Mouse (Mus musculus): ENCODE measurements around the gene Csnk2a2. TPM values are rescaled to one million over a fixed set of nuclear protein-coding genes. Genes with fewer than 3 reads are reported as not detected.

Gene Csnk2a2
- polyA plus RNA-seq, 1 experiment from 2014 or later = 11.2 TPM

GRCm38 (mm10) chr8:95437341-95437992 is 52.4 kb downstream of the Csnk2a2 start:
- no peak for DNase-seq (ENCODE audit: low spot score)
- Histone ChIP-seq H3K27ac (no peak overlapping the region), H3K4me3 (replicated peaks; ENCODE audit: low read depth, low read length) (no peak overlapping the region), H3K36me3 (ENCODE audit: insufficient read depth, low read length) (no peaks in the 10 kb centered on the region), H3K4me1 (replicated peaks; ENCODE audit: insufficient read depth, low read length) (peaks cover 14% of the 10 kb centered on the region), H3K27me3 (ENCODE audit: insufficient read depth, low read length) (no peaks in the 10 kb centered on the region), H3K9me3 (replicated peaks; ENCODE audit: low read length) (no peaks in the 10 kb centered on the region), H3K9ac (ENCODE audit: low read depth, low read length) (no peak overlapping the region), H3K4me2 (ENCODE audit: low read length) (no peak overlapping the region)
- 60% methylated on average over 5 of the region's 5 CpGs for WGBS
- no peak for TF ChIP-seq CTCF (IDR thresholded peaks at IDR 0.05; ENCODE audit: low read depth)
- ATAC-seq (replicated peaks; ENCODE audit: low FRiP score, low read depth) = no peak

GRCm38 (mm10) chr8:95435930-95436329 is 53.9 kb downstream of the Csnk2a2 start:
- Histone ChIP-seq H3K27ac (no peak overlapping the region), H3K4me3 (replicated peaks; ENCODE audit: low read depth, low read length) (no peak overlapping the region), H3K9ac (ENCODE audit: low read depth, low read length) (no peak overlapping the region), H3K4me2 (ENCODE audit: low read length) (no peak overlapping the region), H3K27me3 (ENCODE audit: insufficient read depth, low read length) (no peaks in the 10 kb centered on the region), H3K4me1 (replicated peaks; ENCODE audit: insufficient read depth, low read length) (peaks cover 14% of the 10 kb centered on the region), H3K36me3 (ENCODE audit: insufficient read depth, low read length) (no peaks in the 10 kb centered on the region), H3K9me3 (replicated peaks; ENCODE audit: low read length) (no peaks in the 10 kb centered on the region)
- 87% methylated on average over 3 of the region's 3 CpGs for WGBS
- ATAC-seq (replicated peaks; ENCODE audit: low FRiP score, low read depth) = no peak
- DNase-seq (ENCODE audit: low spot score) = no peak
- peak; percentile 45; the same call in 1 of the 2 replicates for TF ChIP-seq CTCF (IDR thresholded peaks at IDR 0.05; ENCODE audit: low read depth)

- no peak overlapping the region for H3K4me2 ChIP-seq (ENCODE audit: low read length)
Observed at GRCm38 (mm10) chr8:95435471-95435870, 54.4 kb downstream of the Csnk2a2 start.

GRCm38 (mm10) chr8:95434686-95435439 is 55.0 kb downstream of the Csnk2a2 start, which contains the start of gene Cfap20:
Cfap20 (minus strand) TSS chr8:95434869.
- under 1% methylated on average over 51 of the region's 51 CpGs for WGBS
- TF ChIP-seq CTCF (IDR thresholded peaks at IDR 0.05; ENCODE audit: low read depth) = no peak

More at GRCm38 (mm10) chr8:95435471-95435870, 54.4 kb downstream of the Csnk2a2 start:
- no peaks in the 10 kb centered on the region for H3K36me3 ChIP-seq (ENCODE audit: insufficient read depth, low read length)
- H3K27me3 ChIP-seq (ENCODE audit: insufficient read depth, low read length) = no peaks in the 10 kb centered on the region
- no peaks in the 10 kb centered on the region for H3K9me3 ChIP-seq (replicated peaks; ENCODE audit: low read length)
- no peak overlapping the region for H3K27ac ChIP-seq
- WGBS = 90% methylated on average over 9 of the region's 9 CpGs
- H3K4me3 ChIP-seq (replicated peaks; ENCODE audit: low read depth, low read length) = no peak overlapping the region
- no peak for DNase-seq (ENCODE audit: low spot score)
- TF ChIP-seq CTCF (IDR thresholded peaks at IDR 0.05; ENCODE audit: low read depth) = no peak
- peaks cover 14% of the 10 kb centered on the region for H3K4me1 ChIP-seq (replicated peaks; ENCODE audit: insufficient read depth, low read length)
- H3K9ac ChIP-seq (ENCODE audit: low read depth, low read length) = no peak overlapping the region
- ATAC-seq (replicated peaks; ENCODE audit: low FRiP score, low read depth) = no peak

GRCm38 (mm10) chr8:95434233-95434632 is 55.6 kb downstream of the Csnk2a2 start:
- TF ChIP-seq CTCF (IDR thresholded peaks at IDR 0.05; ENCODE audit: low read depth) = no peak
- H3K4me2 ChIP-seq (ENCODE audit: low read length) = peak overlapping the region; percentile 72
- no peaks in the 10 kb centered on the region for H3K36me3 ChIP-seq (ENCODE audit: insufficient read depth, low read length)
- H3K27ac ChIP-seq = peak overlapping the region; percentile 85
- peak overlapping the region; percentile 71 for H3K4me3 ChIP-seq (replicated peaks; ENCODE audit: low read depth, low read length)
- peaks cover 24% of the 10 kb centered on the region for H3K4me1 ChIP-seq (replicated peaks; ENCODE audit: insufficient read depth, low read length)
- no peaks in the 10 kb centered on the region for H3K9me3 ChIP-seq (replicated peaks; ENCODE audit: low read length)
- no peaks in the 10 kb centered on the region for H3K27me3 ChIP-seq (ENCODE audit: insufficient read depth, low read length)
- DNase-seq (ENCODE audit: low spot score) (peak; percentile 47), ATAC-seq (replicated peaks; ENCODE audit: low FRiP score, low read depth) (peak; percentile 47)
- H3K9ac ChIP-seq (ENCODE audit: low read depth, low read length) = peak overlapping the region; percentile 82
- 1% methylated on average over 25 of the region's 25 CpGs for WGBS

More at GRCm38 (mm10) chr8:95434686-95435439, 55.0 kb downstream of the Csnk2a2 start, which contains the start of gene Cfap20:
- Histone ChIP-seq H3K4me1 (replicated peaks; ENCODE audit: insufficient read depth, low read length) (peaks cover 17% of the 10 kb centered on the region), H3K36me3 (ENCODE audit: insufficient read depth, low read length) (no peaks in the 10 kb centered on the region), H3K9me3 (replicated peaks; ENCODE audit: low read length) (no peaks in the 10 kb centered on the region), H3K4me2 (ENCODE audit: low read length) (peak within 1 kb of the TSS; percentile 72), H3K4me3 (replicated peaks; ENCODE audit: low read depth, low read length) (peak within 1 kb of the TSS; percentile 71), H3K9ac (ENCODE audit: low read depth, low read length) (peak within 1 kb of the TSS; percentile 82), H3K27me3 (ENCODE audit: insufficient read depth, low read length) (no peaks in the 10 kb centered on the region), H3K27ac (peak within 1 kb of the TSS; percentile 85)
- DNase-seq (ENCODE audit: low spot score) (peak; percentile 99), ATAC-seq (replicated peaks; ENCODE audit: low FRiP score, low read depth) (peak; percentile 98)

- peak overlapping the region; percentile 72 for H3K4me2 ChIP-seq (ENCODE audit: low read length)
- H3K9ac ChIP-seq (ENCODE audit: low read depth, low read length) = peak overlapping the region; percentile 82; the same call in 1 of the 2 replicates
- no peaks in the 10 kb centered on the region for H3K27me3 ChIP-seq (ENCODE audit: insufficient read depth, low read length)
- WGBS = 54% methylated on average over 4 of the region's 4 CpGs
- H3K27ac ChIP-seq = no peak overlapping the region
- no peaks in the 10 kb centered on the region for H3K36me3 ChIP-seq (ENCODE audit: insufficient read depth, low read length)
- no peak for DNase-seq (ENCODE audit: low spot score)
- peaks cover 26% of the 10 kb centered on the region for H3K4me1 ChIP-seq (replicated peaks; ENCODE audit: insufficient read depth, low read length)
- TF ChIP-seq CTCF (IDR thresholded peaks at IDR 0.05; ENCODE audit: low read depth) = no peak
- H3K4me3 ChIP-seq (replicated peaks; ENCODE audit: low read depth, low read length) = peak overlapping the region; percentile 71
- ATAC-seq (replicated peaks; ENCODE audit: low FRiP score, low read depth) = no peak
- no peaks in the 10 kb centered on the region for H3K9me3 ChIP-seq (replicated peaks; ENCODE audit: low read length)
Observed at GRCm38 (mm10) chr8:95433124-95433523, 56.7 kb downstream of the Csnk2a2 start.
